Mouse (Mus musculus) liver, adult 10 weeks (tissue): ENCODE results near the gene Hist1h1t. TPM values are rescaled to one million over a fixed set of nuclear protein-coding genes. Genes with fewer than 3 reads are reported as not detected.

Experiments
- polyA plus RNA-seq: library from polyadenylated mRNA; stranded (reverse); fragments of 350-450 nt; fragmentation: Illumina TruSeq; extraction: RNeasy Lipid Tissue Mini Kit (QIAGEN cat#74804); gene quantifications from one replicate; pipeline ENCODE4 v1.2.3, GENCODE M21; 2014; ENCODE audit warnings: low read depth, low replicate concordance

Gene Hist1h1t
- not detected for polyA plus RNA-seq

GRCm38 (mm10) chr13:23695514-23695913 is at the start of gene Hist1h1t:
TSS of gene Hist1h1t (plus strand) at chr13:23695814.

GRCm38 (mm10) chr13:23683755-23684281 is 11.8 kb upstream of the Hist1h1t start, which contains the start of the genes Hist1h2ac and Hist1h2bc:
TSS of gene Hist1h2ac (minus strand) at chr13:23683948.
TSS of gene Hist1h2bc (plus strand) at chr13:23684199.

GRCm38 (mm10) chr13:23698300-23698693 is 2.7 kb downstream of the Hist1h1t start, which contains the start of gene Hist1h4c:
TSS of gene Hist1h4c (minus strand) at chr13:23698454.

GRCm38 (mm10) chr13:23710374-23711089 is 14.9 kb downstream of the Hist1h1t start, which contains the start of gene Hfe:
TSS of gene Hfe (minus strand) at chr13:23710854.

GRCm38 (mm10) chr13:23738677-23739068 is 43.1 kb downstream of the Hist1h1t start, which contains the start of gene Hist1h1c:
TSS of gene Hist1h1c (plus strand) at chr13:23738808.

GRCm38 (mm10) chr13:23745381-23746161 is 50.0 kb downstream of the Hist1h1t start, which contains the start of gene Hist1h3c:
TSS of gene Hist1h3c (minus strand) at chr13:23745602.

Other genes with a start within 250 kb of the Hist1h1t start
- gene Btn1a1, start 229.9 kb upstream of the Hist1h1t start, polyA plus RNA-seq = not detected
- not detected for gene Btn2a2, start 207.0 kb upstream of the Hist1h1t start, polyA plus RNA-seq
- not detected for gene Hist1h4h, start 164.8 kb upstream of the Hist1h1t start, polyA plus RNA-seq
- gene Hist1h2af, start 161.9 kb upstream of the Hist1h1t start, polyA plus RNA-seq = not detected
- not detected for gene Hist1h3g, start 160.4 kb upstream of the Hist1h1t start, polyA plus RNA-seq
- 0.37 TPM for gene Hist1h2bh, start 152.4 kb upstream of the Hist1h1t start, polyA plus RNA-seq
- gene Hist1h3f, start 151.8 kb upstream of the Hist1h1t start, polyA plus RNA-seq = not detected
- gene Hist1h4f, start 144.2 kb upstream of the Hist1h1t start, polyA plus RNA-seq = not detected
- gene Hist1h1d, start 142.6 kb upstream of the Hist1h1t start, polyA plus RNA-seq = 0.19 TPM
- gene Hist1h3e, start 133.4 kb upstream of the Hist1h1t start, polyA plus RNA-seq = not detected
- gene Hist1h2ae, start 124.6 kb upstream of the Hist1h1t start, polyA plus RNA-seq = not detected
- gene Hist1h2bg, start 124.4 kb upstream of the Hist1h1t start, polyA plus RNA-seq = not detected
- gene Hist1h2bf, start 121.6 kb upstream of the Hist1h1t start, polyA plus RNA-seq = not detected
- not detected for gene Hist1h2ad, start 121.4 kb upstream of the Hist1h1t start, polyA plus RNA-seq
- not detected for gene Hist1h3d, start 120.1 kb upstream of the Hist1h1t start, polyA plus RNA-seq
- not detected for gene Hist1h4d, start 114.2 kb upstream of the Hist1h1t start, polyA plus RNA-seq
- gene Hist1h2be, start 74.7 kb upstream of the Hist1h1t start, polyA plus RNA-seq = 0.95 TPM
- gene Hist1h1e, start 73.3 kb upstream of the Hist1h1t start, polyA plus RNA-seq = 0.45 TPM
- gene Hist1h2ac, start 11.9 kb upstream of the Hist1h1t start, polyA plus RNA-seq = 0.56 TPM
- gene Hist1h2bc, start 11.6 kb upstream of the Hist1h1t start, polyA plus RNA-seq = 195 TPM
- gene Hist1h4c, start 2.6 kb downstream of the Hist1h1t start, polyA plus RNA-seq = 0.72 TPM
- gene Hfe, start 15.0 kb downstream of the Hist1h1t start, polyA plus RNA-seq = 40.9 TPM
- gene Hist1h1c, start 43.0 kb downstream of the Hist1h1t start, polyA plus RNA-seq = 9.8 TPM
- gene Hist1h3c, start 49.8 kb downstream of the Hist1h1t start, polyA plus RNA-seq = not detected
- gene Hist1h2bb, start 50.9 kb downstream of the Hist1h1t start, polyA plus RNA-seq = not detected
- gene Hist1h2ab, start 55.3 kb downstream of the Hist1h1t start, polyA plus RNA-seq = not detected
- not detected for gene Hist1h3b, start 56.5 kb downstream of the Hist1h1t start, polyA plus RNA-seq
- not detected for gene Hist1h4b, start 61.2 kb downstream of the Hist1h1t start, polyA plus RNA-seq
- gene Hist1h4a, start 65.4 kb downstream of the Hist1h1t start, polyA plus RNA-seq = not detected
- not detected for gene Hist1h3a, start 66.6 kb downstream of the Hist1h1t start, polyA plus RNA-seq
- gene Hist1h1a, start 67.9 kb downstream of the Hist1h1t start, polyA plus RNA-seq = not detected
- not detected for gene Trim38, start 74.1 kb downstream of the Hist1h1t start, polyA plus RNA-seq
- 190 TPM for gene Slc17a2, start 111.2 kb downstream of the Hist1h1t start, polyA plus RNA-seq
- gene Slc17a3, start 143.6 kb downstream of the Hist1h1t start, polyA plus RNA-seq = 119 TPM
- gene Slc17a1, start 171.9 kb downstream of the Hist1h1t start, polyA plus RNA-seq = 23.6 TPM
- 62.2 TPM for gene Slc17a4, start 219.2 kb downstream of the Hist1h1t start, polyA plus RNA-seq
- gene Hist1h2ba, start 238.3 kb downstream of the Hist1h1t start, polyA plus RNA-seq = not detected
- gene Hist1h2aa, start 238.6 kb downstream of the Hist1h1t start, polyA plus RNA-seq = not detected